Mouse (Mus musculus): ENCODE measurements at regions not wholly inside any gene's neighbourhood (a gene's known extent, or its start where the extent isn't known, plus 50 kb on each side); places are given as distances from the start of the nearest gene placed in this dataset.

GRCm38 (mm10) chr7:136285606-136286005, 569.4 kb upstream of the Mki67 start:
- Histone ChIP-seq H3K36me3 (no peaks in the 10 kb centered on the region), H3K4me3 (no peak overlapping the region), H3K27ac (no peak overlapping the region), H3K9me3 (replicated peaks) (no peaks in the 10 kb centered on the region), H3K27me3 (replicated peaks) (no peaks in the 10 kb centered on the region), H3K9ac (no peak overlapping the region), H3K4me2 (no peak overlapping the region), H3K4me1 (no peaks in the 10 kb centered on the region)
- no peak for ATAC-seq
- WGBS (ENCODE audit: insufficient replicate concordance): 63% methylated on average over 1 of the region's 1 CpGs

DNA sequence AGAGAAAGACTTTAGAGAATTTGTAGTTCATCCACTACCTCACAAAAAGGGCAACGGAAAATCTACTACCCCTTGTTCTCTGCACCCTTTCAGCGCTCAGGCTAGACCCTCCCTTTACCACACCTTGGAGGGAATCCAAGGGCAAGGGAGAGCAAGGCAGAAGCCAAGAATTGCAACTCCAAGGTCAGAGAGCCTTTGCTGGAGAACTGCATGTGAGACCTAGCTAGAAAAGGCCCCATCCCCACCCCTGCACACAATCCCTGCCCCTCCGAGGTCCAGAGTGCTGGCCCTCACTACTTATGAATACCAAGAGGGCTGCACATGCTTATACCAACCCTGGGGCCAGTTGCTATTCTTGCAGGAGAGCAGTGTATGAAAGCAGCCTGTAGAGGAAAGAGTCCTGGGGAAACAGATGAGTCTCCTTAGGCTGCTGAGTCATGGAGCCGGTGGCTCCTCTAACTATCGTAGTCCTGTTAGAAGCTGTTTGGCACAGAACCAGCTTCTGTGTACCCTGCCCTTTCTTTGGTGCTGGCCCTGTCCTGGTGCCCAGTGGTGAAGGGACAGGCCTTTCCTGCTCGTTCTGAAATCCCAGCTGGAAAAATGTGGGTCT, 577.5 kb upstream of the Mki67 start:
- H3K9ac ChIP-seq: no peak overlapping the region
- no peaks in the 10 kb centered on the region for H3K27me3 ChIP-seq (replicated peaks)
- ATAC-seq: no peak
- 57% methylated on average over 6 of the region's 6 CpGs for WGBS (ENCODE audit: insufficient replicate concordance)
- no peaks in the 10 kb centered on the region for H3K9me3 ChIP-seq (replicated peaks)
- H3K4me1 ChIP-seq: no peaks in the 10 kb centered on the region
- H3K4me3 ChIP-seq: no peak overlapping the region
- H3K36me3 ChIP-seq: no peaks in the 10 kb centered on the region
- no peak overlapping the region for H3K4me2 ChIP-seq
- no peak overlapping the region for H3K27ac ChIP-seq

DNA sequence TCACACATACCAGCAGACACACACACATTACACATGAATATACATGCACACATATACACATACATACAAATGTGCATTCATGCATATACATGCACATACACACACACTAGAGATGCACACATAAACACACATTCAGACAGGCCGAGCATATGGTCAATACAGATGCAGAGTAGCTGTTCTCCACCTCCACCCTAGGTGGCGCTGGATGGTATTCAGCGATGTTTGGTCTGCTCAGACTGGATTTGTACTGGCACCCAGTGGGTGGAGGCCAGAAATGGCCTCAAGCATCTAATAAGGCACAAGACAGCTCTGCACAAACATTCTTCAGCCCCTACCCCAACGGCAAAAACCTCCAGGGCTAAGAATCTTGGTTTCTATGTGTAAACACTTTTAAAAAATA, 578.3 kb upstream of the Mki67 start:
- no peak for ATAC-seq
- no peaks in the 10 kb centered on the region for H3K36me3 ChIP-seq
- no peaks in the 10 kb centered on the region for H3K27me3 ChIP-seq (replicated peaks)
- no peaks in the 10 kb centered on the region for H3K9me3 ChIP-seq (replicated peaks)
- H3K27ac ChIP-seq: no peak overlapping the region
- WGBS (ENCODE audit: insufficient replicate concordance): 23% methylated on average over 4 of the region's 4 CpGs
- no peak overlapping the region for H3K9ac ChIP-seq
- no peaks in the 10 kb centered on the region for H3K4me1 ChIP-seq
- no peak overlapping the region for H3K4me3 ChIP-seq
- no peak overlapping the region for H3K4me2 ChIP-seq

DNA sequence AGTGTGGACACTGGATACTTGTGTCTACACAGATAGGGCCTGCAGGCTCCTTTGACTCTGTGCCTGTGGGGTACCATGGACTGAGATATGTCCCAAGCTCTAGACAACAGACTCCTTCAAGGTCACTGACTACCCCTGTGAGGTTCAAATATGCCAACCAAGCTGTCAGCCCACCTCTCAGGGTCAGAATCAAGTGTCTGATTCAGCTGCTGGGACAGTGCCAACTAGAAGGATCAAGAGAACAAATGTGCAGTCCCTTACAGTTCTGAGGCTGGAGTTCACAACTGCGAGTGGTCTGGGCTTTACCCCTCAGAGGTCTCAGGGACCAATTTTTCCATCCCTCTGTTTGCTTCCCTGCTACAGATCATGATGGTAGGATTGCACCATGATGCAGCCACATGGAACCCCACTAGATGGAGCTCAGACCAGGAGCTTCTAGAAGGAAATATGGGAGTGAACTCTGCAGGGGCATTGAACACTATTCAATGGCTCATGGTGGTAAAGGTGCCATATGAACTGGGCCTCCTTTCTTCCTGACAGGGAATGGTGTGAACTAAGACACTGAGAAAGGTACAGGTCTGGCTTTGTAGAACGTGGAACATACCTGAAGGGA, 581.8 kb upstream of the Mki67 start:
- Histone ChIP-seq H3K27me3 (replicated peaks) (no peaks in the 10 kb centered on the region), H3K36me3 (no peaks in the 10 kb centered on the region), H3K4me3 (no peak overlapping the region), H3K4me2 (no peak overlapping the region), H3K27ac (no peak overlapping the region), H3K9me3 (replicated peaks) (0 out of 2 replicates have a peak, but pooled peaks cover 3% of the 10 kb centered on the region), H3K4me1 (no peaks in the 10 kb centered on the region), H3K9ac (no peak overlapping the region)
- WGBS (ENCODE audit: insufficient replicate concordance): 45% methylated on average over 2 of the region's 2 CpGs
- ATAC-seq: no peak

DNA sequence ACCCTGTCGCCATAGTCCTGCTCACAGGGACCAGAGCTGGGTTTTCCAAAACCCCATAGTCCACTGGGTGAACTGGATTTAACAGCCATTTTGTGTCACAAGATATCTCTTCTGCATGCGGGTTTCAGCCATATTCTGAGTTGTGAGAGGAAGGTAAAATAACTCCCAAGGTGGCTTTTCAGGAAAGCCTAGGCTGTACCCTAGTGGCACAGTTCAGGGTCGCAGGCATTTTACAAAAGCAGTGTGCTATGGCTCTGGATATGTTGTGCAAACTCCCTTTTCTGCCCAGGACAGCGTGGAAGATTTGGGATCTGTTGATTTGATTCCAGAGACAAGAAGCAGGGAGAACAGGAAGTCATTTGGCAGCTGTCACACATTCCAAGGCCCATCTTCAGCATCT, 588.3 kb upstream of the Mgmt start:
- WGBS (ENCODE audit: insufficient replicate concordance): 64% methylated on average over 4 of the region's 4 CpGs
- ATAC-seq: no peak
- Histone ChIP-seq H3K27ac (no peak overlapping the region), H3K27me3 (replicated peaks) (no peaks in the 10 kb centered on the region), H3K9me3 (replicated peaks) (0 out of 2 replicates have a peak, but pooled peaks cover 3% of the 10 kb centered on the region), H3K36me3 (no peaks in the 10 kb centered on the region), H3K4me2 (no peak overlapping the region), H3K4me3 (no peak overlapping the region), H3K9ac (no peak overlapping the region), H3K4me1 (no peaks in the 10 kb centered on the region)

DNA sequence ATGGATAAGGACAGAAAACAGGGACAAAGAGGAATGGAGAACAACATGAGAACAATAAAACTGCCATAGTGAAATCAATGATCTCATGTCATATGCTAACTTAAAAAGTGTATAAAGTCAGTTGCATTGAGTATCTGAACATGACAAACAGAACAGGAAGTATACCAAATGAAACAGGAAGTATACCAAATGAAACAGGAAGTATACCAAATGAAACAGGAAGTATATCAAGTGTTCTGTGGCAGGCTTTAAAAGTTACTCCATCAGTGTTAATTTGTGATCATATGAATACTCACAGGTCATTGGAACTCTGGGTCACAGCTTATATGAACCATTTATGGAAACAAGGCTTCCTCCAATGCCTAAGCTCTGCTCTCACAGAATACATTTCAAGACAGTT, 585.6 kb upstream of the Mgmt start:
- Histone ChIP-seq H3K4me1 (no peaks in the 10 kb centered on the region), H3K36me3 (no peaks in the 10 kb centered on the region), H3K9ac (no peak overlapping the region), H3K27ac (no peak overlapping the region), H3K27me3 (replicated peaks) (no peaks in the 10 kb centered on the region), H3K4me3 (no peak overlapping the region), H3K4me2 (no peak overlapping the region), H3K9me3 (replicated peaks) (0 out of 2 replicates have a peak, but pooled peaks cover under 1% of the 10 kb centered on the region)
- no peak for ATAC-seq

GRCm38 (mm10) chr7:136327281-136327680, 567.1 kb upstream of the Mgmt start:
- no peak for ATAC-seq
- 71% methylated on average over 4 of the region's 4 CpGs for WGBS (ENCODE audit: insufficient replicate concordance)
- Histone ChIP-seq H3K4me3 (no peak overlapping the region), H3K27ac (no peak overlapping the region), H3K9ac (no peak overlapping the region), H3K9me3 (replicated peaks) (no peaks in the 10 kb centered on the region), H3K4me2 (no peak overlapping the region), H3K36me3 (no peaks in the 10 kb centered on the region), H3K4me1 (no peaks in the 10 kb centered on the region), H3K27me3 (replicated peaks) (no peaks in the 10 kb centered on the region)

DNA sequence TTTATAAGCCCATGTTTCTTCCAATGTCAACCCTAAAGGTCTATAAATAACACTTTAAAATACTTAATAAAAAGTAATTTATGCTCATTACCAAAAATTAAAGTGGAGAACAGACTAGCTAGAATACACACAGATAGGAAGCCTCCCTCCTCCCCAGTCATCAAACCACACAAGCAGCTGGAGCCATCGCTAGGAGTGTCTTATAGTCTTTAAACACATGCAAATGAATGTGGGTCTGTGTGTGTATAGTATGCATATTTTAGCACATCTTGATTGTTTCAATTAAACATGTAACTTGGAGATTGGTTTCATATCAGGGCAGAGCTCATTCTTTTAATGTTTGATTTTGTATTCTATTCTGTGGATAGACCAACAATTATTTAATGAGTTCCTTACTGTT, 564.0 kb upstream of the Mgmt start:
- H3K4me1 ChIP-seq: no peaks in the 10 kb centered on the region
- 64% methylated on average over 1 of the region's 1 CpGs for WGBS (ENCODE audit: insufficient replicate concordance)

DNA sequence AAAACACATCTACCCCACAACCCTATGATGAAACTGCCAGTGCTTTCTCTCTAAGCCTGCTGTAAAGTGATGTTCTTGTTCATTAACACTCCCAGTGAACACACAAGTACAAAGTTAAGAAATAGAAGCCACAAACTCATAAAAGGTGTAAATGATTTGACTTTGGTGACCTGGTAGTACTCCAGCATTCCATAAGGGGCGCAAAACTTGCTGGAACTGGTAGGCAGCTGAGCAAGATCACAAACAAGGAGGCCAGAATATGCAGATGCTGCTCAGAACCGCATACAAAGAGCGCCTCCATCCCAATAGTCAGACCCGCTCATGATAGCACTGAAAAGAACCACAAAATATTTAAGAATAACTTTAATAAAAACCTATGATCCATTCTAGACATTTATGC, 561.6 kb upstream of the Mgmt start:
- WGBS (ENCODE audit: insufficient replicate concordance): 34% methylated on average over 4 of the region's 4 CpGs
- no peak overlapping the region for H3K4me2 ChIP-seq
- no peak for ATAC-seq

More for the DNA sequence above, 564.0 kb upstream of the Mgmt start:
- no peak for ATAC-seq
- no peak overlapping the region for H3K27ac ChIP-seq
- no peaks in the 10 kb centered on the region for H3K9me3 ChIP-seq (replicated peaks)
- no peak overlapping the region for H3K4me3 ChIP-seq
- H3K36me3 ChIP-seq: no peaks in the 10 kb centered on the region
- H3K27me3 ChIP-seq (replicated peaks): no peaks in the 10 kb centered on the region
- H3K4me2 ChIP-seq: no peak overlapping the region
- no peak overlapping the region for H3K9ac ChIP-seq

DNA sequence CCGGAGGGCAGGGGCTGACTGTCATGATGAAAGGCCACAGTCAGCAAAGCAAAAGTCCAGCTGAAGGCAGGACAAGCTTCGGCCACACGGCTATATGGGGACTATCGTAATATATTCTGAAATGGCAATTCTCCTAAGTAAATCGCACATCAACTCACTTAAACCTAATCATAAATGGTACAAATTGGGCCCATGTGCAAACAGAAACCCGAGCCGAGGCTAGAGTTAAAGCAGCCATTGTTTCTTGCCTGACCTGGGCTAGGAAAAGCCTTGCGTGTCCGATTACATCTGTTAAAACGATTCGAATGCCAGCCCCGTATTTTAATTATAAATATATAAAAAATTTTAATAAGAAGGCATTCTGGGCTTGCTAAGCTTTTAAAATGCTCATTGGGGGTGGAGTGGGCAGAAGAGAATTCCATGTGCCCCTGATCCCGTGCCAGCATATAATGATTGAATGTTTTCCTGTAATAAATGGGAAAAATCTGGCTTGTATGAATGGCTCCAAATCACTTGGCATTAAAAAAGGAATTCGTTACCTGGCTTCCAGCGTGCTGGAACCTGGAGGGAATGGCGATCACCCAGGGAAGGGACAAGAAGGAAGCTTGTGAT, 552.7 kb upstream of the Mgmt start:
- H3K4me1 ChIP-seq: no peaks in the 10 kb centered on the region
- H3K4me3 ChIP-seq: no peak overlapping the region
- no peak overlapping the region for H3K27ac ChIP-seq
- H3K36me3 ChIP-seq: no peaks in the 10 kb centered on the region
- WGBS (ENCODE audit: insufficient replicate concordance): 72% methylated on average over 16 of the region's 16 CpGs
- H3K9me3 ChIP-seq (replicated peaks): no peaks in the 10 kb centered on the region
- no peak for ATAC-seq
- no peak overlapping the region for H3K4me2 ChIP-seq
- no peaks in the 10 kb centered on the region for H3K27me3 ChIP-seq (replicated peaks)
- H3K9ac ChIP-seq: no peak overlapping the region

More for the DNA sequence above, 561.6 kb upstream of the Mgmt start:
- Histone ChIP-seq H3K27ac (no peak overlapping the region), H3K4me3 (no peak overlapping the region), H3K36me3 (no peaks in the 10 kb centered on the region), H3K4me1 (no peaks in the 10 kb centered on the region), H3K9me3 (replicated peaks) (no peaks in the 10 kb centered on the region), H3K27me3 (replicated peaks) (no peaks in the 10 kb centered on the region), H3K9ac (no peak overlapping the region)

DNA sequence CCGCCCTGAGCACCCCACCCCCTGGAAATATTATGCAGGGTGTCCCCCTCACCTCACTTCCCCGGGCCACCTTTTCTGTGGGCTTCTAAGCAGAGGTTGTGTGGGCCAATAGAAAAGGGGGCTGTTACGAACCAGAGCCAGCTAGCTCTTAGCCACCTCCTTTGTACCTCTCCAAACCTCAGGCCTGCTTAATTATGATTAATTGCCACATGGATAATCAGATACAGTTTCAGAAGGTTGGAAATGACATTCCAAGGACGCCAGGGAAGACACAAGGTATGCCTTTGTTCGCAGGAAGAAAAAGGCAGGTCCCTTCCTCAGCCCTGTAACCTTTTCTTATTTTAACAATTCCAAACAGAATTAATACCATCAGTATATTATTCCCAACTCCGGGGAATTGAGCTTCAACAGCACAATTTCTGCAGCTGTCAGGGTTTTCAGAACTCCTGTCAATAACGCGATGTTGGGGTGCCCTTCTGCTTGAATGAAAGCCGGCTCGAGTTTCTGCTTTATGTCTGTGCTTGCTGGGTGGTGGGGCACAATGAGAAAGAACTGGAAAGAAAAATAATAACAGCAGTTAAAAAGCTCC, 552.1 kb upstream of the Mgmt start:
- Histone ChIP-seq H3K9ac (no peak overlapping the region), H3K27me3 (replicated peaks) (no peaks in the 10 kb centered on the region), H3K4me2 (no peak overlapping the region), H3K36me3 (no peaks in the 10 kb centered on the region), H3K9me3 (replicated peaks) (no peaks in the 10 kb centered on the region), H3K4me3 (no peak overlapping the region), H3K4me1 (no peaks in the 10 kb centered on the region), H3K27ac (no peak overlapping the region)
- ATAC-seq: no peak
- WGBS (ENCODE audit: insufficient replicate concordance): 55% methylated on average over 10 of the region's 10 CpGs

DNA sequence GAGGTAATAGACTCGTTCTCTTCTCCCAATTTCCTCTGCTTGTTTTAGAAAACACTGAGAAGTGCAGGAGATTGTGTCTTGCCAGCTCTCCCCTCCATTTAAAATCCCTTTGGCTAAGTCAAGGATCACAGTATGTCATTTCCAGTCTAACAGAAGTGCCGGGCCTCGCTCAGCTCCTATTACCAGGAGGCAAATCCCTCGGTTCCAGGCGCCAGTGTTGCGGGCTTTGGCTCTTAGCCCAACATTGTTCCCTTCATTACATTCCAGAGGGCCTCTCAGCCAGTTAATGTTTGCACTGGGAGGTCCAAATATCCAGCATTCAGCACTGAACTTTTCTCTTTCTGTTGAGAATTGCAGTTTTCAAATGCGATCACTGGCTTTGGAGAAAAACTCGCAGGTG, 551.6 kb upstream of the Mgmt start:
- WGBS (ENCODE audit: insufficient replicate concordance): 42% methylated on average over 8 of the region's 8 CpGs
- H3K36me3 ChIP-seq: no peaks in the 10 kb centered on the region
- no peak overlapping the region for H3K27ac ChIP-seq
- no peaks in the 10 kb centered on the region for H3K27me3 ChIP-seq (replicated peaks)
- no peaks in the 10 kb centered on the region for H3K9me3 ChIP-seq (replicated peaks)
- no peak overlapping the region for H3K9ac ChIP-seq
- H3K4me1 ChIP-seq: no peaks in the 10 kb centered on the region
- no peak for ATAC-seq
- no peak overlapping the region for H3K4me2 ChIP-seq
- H3K4me3 ChIP-seq: no peak overlapping the region

Data from liver, embryonic 12.5 days (tissue).